Mouse (Mus musculus): Measurements from ENCODE around the gene Slc30a6. TPM values are rescaled to one million over a fixed set of nuclear protein-coding genes. Genes with fewer than 3 reads are reported as not detected.
A peak's percentile ranks its signal among the peaks of the same experiment; 100 is the strongest.

Gene Slc30a6
- polyA plus RNA-seq, 1 experiment = 20.7 TPM

DNA sequence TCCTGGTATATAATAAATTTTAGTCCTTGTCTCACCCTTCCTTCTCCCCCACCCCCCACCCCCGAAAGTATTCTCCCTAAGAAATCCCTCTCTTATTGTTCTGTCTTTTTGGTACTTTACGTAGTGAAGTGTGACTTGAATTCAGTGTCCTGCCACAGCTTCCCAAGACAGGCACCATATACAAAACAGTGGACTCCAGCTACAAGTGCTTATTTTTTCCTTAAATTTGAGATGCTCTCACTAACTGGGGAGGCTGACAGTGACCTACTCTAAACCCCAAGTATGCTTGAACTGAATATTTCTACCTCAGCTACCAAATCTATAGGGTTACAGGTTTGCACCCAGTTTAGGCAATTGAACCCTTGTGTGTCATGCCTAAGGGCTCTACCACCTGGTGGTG lies 1.0 kb upstream of the Slc30a6 start:
- H3K79me2 ChIP-seq (ENCODE audit: control insufficient read depth, insufficient read depth) = peaks cover 29% of the 10 kb centered on the region
- TF ChIP-seq REST (IDR thresholded peaks at IDR 0.05; ENCODE audit: insufficient read depth, insufficient read length) = no peak
- TF ChIP-seq E2F4 (IDR thresholded peaks at IDR 0.05; ENCODE audit: insufficient read depth) = no peak
- no peak for TF ChIP-seq CEBPB (IDR thresholded peaks at IDR 0.05; ENCODE audit: insufficient read depth, poor library complexity, severe bottlenecking)
- no peak for TF ChIP-seq TCF12 (IDR thresholded peaks at IDR 0.05; ENCODE audit: insufficient read depth, poor library complexity, severe bottlenecking)
- no peak for TF ChIP-seq POLR2AphosphoS2 (IDR thresholded peaks at IDR 0.05; ENCODE audit: insufficient read length, low read depth)
- TF ChIP-seq MYOG (IDR thresholded peaks at IDR 0.05; ENCODE audit: control insufficient read depth in 1 of 3, insufficient read depth in 1 of 3, insufficient read length in 2 of 3, low read depth in 2 of 3) = no peak
- TF ChIP-seq USF1 (IDR thresholded peaks at IDR 0.05; ENCODE audit: low read depth) = no peak
- no peak for TF ChIP-seq SRF (IDR thresholded peaks at IDR 0.05; ENCODE audit: control insufficient read depth, insufficient read length, low read depth)
- TF ChIP-seq POLR2A (IDR thresholded peaks at IDR 0.05; ENCODE audit: insufficient read length, low read depth) = no peak
- TF ChIP-seq TCF3 (IDR thresholded peaks at IDR 0.05; ENCODE audit: insufficient read length, low read depth) = no peak
- TF ChIP-seq MAX (IDR thresholded peaks at IDR 0.05; ENCODE audit: low read depth) = no peak
- TF ChIP-seq MYOD1 (IDR thresholded peaks at IDR 0.05; ENCODE audit: control insufficient read depth in 1 of 3, insufficient read length in 2 of 3, low read depth in 2 of 3) = no peak
- no peak overlapping the region for H3ac ChIP-seq (ENCODE audit: control insufficient read depth, insufficient read length)
- peaks cover 5% of the 10 kb centered on the region for H3K36me3 ChIP-seq (ENCODE audit: control insufficient read depth, insufficient read depth)
- H3K27me3 ChIP-seq (ENCODE audit: control insufficient read depth, insufficient read depth, insufficient read length) = no peaks in the 10 kb centered on the region
- H3K4me2 ChIP-seq (ENCODE audit: low read depth) = peak overlapping the region; percentile 91
- H3K4me3 ChIP-seq = peak overlapping the region; percentile 92

DNA sequence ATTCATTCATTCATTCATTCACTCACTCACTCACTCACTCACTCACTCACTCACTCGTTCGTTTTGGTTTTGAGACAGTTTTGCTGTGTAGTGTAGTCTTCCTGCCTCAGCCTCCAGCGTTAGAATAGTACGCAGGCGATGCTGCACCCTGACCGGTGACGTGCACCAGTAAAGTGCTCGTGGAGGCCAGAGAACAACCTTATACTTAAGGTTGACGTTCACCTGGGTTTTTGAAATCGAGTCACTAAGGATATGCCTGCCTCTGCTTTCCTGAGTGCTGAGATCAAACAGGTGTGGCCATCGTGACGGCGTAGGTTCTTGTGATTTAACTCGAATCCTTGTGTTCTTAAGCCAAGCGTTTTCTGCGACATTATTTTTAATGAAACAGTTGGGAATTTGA lies 553 bp upstream of the Slc30a6 start:
- peak overlapping the region; percentile 91 for H3K4me2 ChIP-seq (ENCODE audit: low read depth)
- no peaks in the 10 kb centered on the region for H3K27me3 ChIP-seq (ENCODE audit: control insufficient read depth, insufficient read depth, insufficient read length)
- TF ChIP-seq TCF3 (IDR thresholded peaks at IDR 0.05; ENCODE audit: insufficient read length, low read depth) = no peak
- TF ChIP-seq POLR2AphosphoS2 (IDR thresholded peaks at IDR 0.05; ENCODE audit: insufficient read length, low read depth) = peak; percentile 12
- TF ChIP-seq MYOG (IDR thresholded peaks at IDR 0.05; ENCODE audit: control insufficient read depth in 1 of 3, insufficient read depth in 1 of 3, insufficient read length in 2 of 3, low read depth in 2 of 3) = no peak
- no peak for TF ChIP-seq TCF12 (IDR thresholded peaks at IDR 0.05; ENCODE audit: insufficient read depth, poor library complexity, severe bottlenecking)
- peak overlapping the region; percentile 92 for H3K4me3 ChIP-seq
- H3K36me3 ChIP-seq (ENCODE audit: control insufficient read depth, insufficient read depth) = no peaks in the 10 kb centered on the region
- no peak overlapping the region for H3ac ChIP-seq (ENCODE audit: control insufficient read depth, insufficient read length)
- peaks cover 33% of the 10 kb centered on the region for H3K79me2 ChIP-seq (ENCODE audit: control insufficient read depth, insufficient read depth)

DNA sequence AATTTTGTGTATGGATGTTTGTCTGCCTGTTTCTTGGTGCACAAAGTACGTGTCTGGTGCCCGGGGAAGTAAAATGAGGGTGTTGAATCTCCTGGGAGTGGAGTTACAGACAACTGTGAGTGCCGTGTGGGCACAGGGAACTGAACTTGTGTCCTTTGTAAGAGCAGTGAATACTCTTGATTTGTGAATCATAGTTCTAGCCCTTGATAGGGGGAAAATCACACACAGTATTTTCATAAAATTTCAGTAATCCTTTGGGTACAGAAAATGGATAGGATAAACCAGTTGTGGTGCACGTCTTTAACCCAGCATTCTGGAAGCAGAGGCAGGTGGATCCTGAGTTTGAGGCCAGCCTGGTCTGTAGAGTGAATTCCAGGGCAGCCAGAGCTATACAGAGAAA lies 1.4 kb downstream of the Slc30a6 start:
- Histone ChIP-seq H3K79me2 (ENCODE audit: control insufficient read depth, insufficient read depth) (peaks cover 36% of the 10 kb centered on the region), H3K27me3 (ENCODE audit: control insufficient read depth, insufficient read depth, insufficient read length) (no peaks in the 10 kb centered on the region), H3K4me3 (peak overlapping the region; percentile 92), H3K4me2 (ENCODE audit: low read depth) (peak overlapping the region; percentile 91), H3ac (ENCODE audit: control insufficient read depth, insufficient read length) (no peak overlapping the region), H3K36me3 (ENCODE audit: control insufficient read depth, insufficient read depth) (no peaks in the 10 kb centered on the region)
- TF ChIP-seq TCF12 (IDR thresholded peaks at IDR 0.05; ENCODE audit: insufficient read depth, poor library complexity, severe bottlenecking) = no peak
- TF ChIP-seq MYOD1 (IDR thresholded peaks at IDR 0.05; ENCODE audit: control insufficient read depth in 1 of 3, insufficient read length in 2 of 3, low read depth in 2 of 3) = no peak
- no peak for TF ChIP-seq TCF3 (IDR thresholded peaks at IDR 0.05; ENCODE audit: insufficient read length, low read depth)
- TF ChIP-seq MYOG (IDR thresholded peaks at IDR 0.05; ENCODE audit: control insufficient read depth in 1 of 3, insufficient read depth in 1 of 3, insufficient read length in 2 of 3, low read depth in 2 of 3) = no peak
- TF ChIP-seq USF1 (IDR thresholded peaks at IDR 0.05; ENCODE audit: low read depth) = no peak
- TF ChIP-seq POLR2A (IDR thresholded peaks at IDR 0.05; ENCODE audit: insufficient read length, low read depth) = no peak
- TF ChIP-seq MAX (IDR thresholded peaks at IDR 0.05; ENCODE audit: low read depth) = no peak
- TF ChIP-seq POLR2AphosphoS2 (IDR thresholded peaks at IDR 0.05; ENCODE audit: insufficient read length, low read depth) = no peak
- no peak for TF ChIP-seq SRF (IDR thresholded peaks at IDR 0.05; ENCODE audit: control insufficient read depth, insufficient read length, low read depth)
- TF ChIP-seq E2F4 (IDR thresholded peaks at IDR 0.05; ENCODE audit: insufficient read depth) = no peak
- no peak for TF ChIP-seq REST (IDR thresholded peaks at IDR 0.05; ENCODE audit: insufficient read depth, insufficient read length)
- no peak for TF ChIP-seq CEBPB (IDR thresholded peaks at IDR 0.05; ENCODE audit: insufficient read depth, poor library complexity, severe bottlenecking)

DNA sequence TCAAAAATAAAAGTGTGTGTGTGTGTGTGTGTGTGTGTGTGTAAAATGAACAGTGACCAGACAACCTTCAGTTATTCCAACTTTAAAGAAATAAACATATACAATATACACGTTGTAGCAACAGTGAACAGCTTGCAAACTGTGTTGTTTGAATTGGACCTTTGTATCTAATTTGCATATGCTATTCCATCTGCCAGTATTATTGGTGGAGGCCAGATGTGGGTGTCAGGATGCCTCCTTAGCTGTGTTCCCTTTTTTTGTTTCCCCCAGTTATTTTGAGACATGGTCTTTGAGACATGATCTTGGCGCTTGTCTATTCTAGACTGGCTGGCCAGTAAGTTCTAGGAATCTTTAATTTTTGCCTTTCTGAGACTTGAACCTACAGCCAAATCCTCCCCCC lies 1.8 kb downstream of the Slc30a6 start:
- no peaks in the 10 kb centered on the region for H3K27me3 ChIP-seq (ENCODE audit: control insufficient read depth, insufficient read depth, insufficient read length)
- peaks cover 3% of the 10 kb centered on the region for H3K36me3 ChIP-seq (ENCODE audit: control insufficient read depth, insufficient read depth)
- no peak overlapping the region for H3ac ChIP-seq (ENCODE audit: control insufficient read depth, insufficient read length)
- H3K4me3 ChIP-seq = peak overlapping the region; percentile 92
- peak overlapping the region; percentile 91 for H3K4me2 ChIP-seq (ENCODE audit: low read depth)
- H3K79me2 ChIP-seq (ENCODE audit: control insufficient read depth, insufficient read depth) = peaks cover 36% of the 10 kb centered on the region
- no peak for TF ChIP-seq POLR2AphosphoS2 (IDR thresholded peaks at IDR 0.05; ENCODE audit: insufficient read length, low read depth)
- TF ChIP-seq MAX (IDR thresholded peaks at IDR 0.05; ENCODE audit: low read depth) = no peak
- TF ChIP-seq E2F4 (IDR thresholded peaks at IDR 0.05; ENCODE audit: insufficient read depth) = no peak
- TF ChIP-seq TCF3 (IDR thresholded peaks at IDR 0.05; ENCODE audit: insufficient read length, low read depth) = no peak
- no peak for TF ChIP-seq REST (IDR thresholded peaks at IDR 0.05; ENCODE audit: insufficient read depth, insufficient read length)
- TF ChIP-seq TCF12 (IDR thresholded peaks at IDR 0.05; ENCODE audit: insufficient read depth, poor library complexity, severe bottlenecking) = no peak
- TF ChIP-seq USF1 (IDR thresholded peaks at IDR 0.05; ENCODE audit: low read depth) = no peak
- no peak for TF ChIP-seq POLR2A (IDR thresholded peaks at IDR 0.05; ENCODE audit: insufficient read length, low read depth)
- no peak for TF ChIP-seq SRF (IDR thresholded peaks at IDR 0.05; ENCODE audit: control insufficient read depth, insufficient read length, low read depth)
- TF ChIP-seq MYOD1 (IDR thresholded peaks at IDR 0.05; ENCODE audit: control insufficient read depth in 1 of 3, insufficient read length in 2 of 3, low read depth in 2 of 3) = no peak
- no peak for TF ChIP-seq CEBPB (IDR thresholded peaks at IDR 0.05; ENCODE audit: insufficient read depth, poor library complexity, severe bottlenecking)
- no peak for TF ChIP-seq MYOG (IDR thresholded peaks at IDR 0.05; ENCODE audit: control insufficient read depth in 1 of 3, insufficient read depth in 1 of 3, insufficient read length in 2 of 3, low read depth in 2 of 3)
